Mouse (Mus musculus): ENCODE results near the gene Emc8. TPM values are rescaled to one million over a fixed set of nuclear protein-coding genes. Genes with fewer than 3 reads are reported as not detected.

The Emc8 gene
- polyA plus RNA-seq (2012; rRNA removed) = 40.3 and 45.5 TPM in 2 replicates
- polyA plus RNA-seq (2014; fragmentation: Nextera tagmentation; extraction: Ambion mirVana) = 122 and 125 TPM in 2 replicates

DNA sequence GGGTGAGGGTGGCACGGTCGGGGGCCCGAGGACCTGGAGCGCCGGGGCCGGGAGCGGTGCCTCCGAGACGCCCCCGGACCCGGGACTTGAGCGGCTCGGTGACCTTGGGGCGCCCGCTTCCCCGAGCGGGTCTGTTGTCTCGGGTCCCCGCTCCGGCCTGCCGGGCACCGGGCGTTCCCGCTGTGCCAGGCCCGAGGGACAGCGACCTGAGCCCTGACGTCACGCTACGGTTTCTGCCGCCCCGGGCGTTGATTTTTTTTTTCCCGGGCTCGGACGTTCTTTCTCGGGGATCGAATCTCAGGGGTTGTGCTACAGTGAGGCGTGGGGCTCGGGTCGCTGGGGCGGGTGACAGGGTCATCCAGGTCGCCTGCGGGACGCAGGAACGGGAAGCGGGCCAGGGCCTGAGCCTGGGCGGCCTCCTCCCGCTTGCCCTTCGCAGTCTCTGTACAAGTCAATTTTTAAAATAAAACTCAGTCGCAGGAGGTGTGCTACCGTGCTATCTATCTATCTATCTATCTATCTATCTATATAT, at the start of gene Emc8:
TSS of gene Emc8 (minus strand) at position 200 of the 532 bp plus-strand sequence.
- no peak for DNase-seq (ENCODE audit: low read depth in 3 of 3, low spot score in 3 of 3)
- under 1% methylated on average over 45 of the region's 51 CpGs for WGBS (ENCODE audit: insufficient replicate concordance)

DNA sequence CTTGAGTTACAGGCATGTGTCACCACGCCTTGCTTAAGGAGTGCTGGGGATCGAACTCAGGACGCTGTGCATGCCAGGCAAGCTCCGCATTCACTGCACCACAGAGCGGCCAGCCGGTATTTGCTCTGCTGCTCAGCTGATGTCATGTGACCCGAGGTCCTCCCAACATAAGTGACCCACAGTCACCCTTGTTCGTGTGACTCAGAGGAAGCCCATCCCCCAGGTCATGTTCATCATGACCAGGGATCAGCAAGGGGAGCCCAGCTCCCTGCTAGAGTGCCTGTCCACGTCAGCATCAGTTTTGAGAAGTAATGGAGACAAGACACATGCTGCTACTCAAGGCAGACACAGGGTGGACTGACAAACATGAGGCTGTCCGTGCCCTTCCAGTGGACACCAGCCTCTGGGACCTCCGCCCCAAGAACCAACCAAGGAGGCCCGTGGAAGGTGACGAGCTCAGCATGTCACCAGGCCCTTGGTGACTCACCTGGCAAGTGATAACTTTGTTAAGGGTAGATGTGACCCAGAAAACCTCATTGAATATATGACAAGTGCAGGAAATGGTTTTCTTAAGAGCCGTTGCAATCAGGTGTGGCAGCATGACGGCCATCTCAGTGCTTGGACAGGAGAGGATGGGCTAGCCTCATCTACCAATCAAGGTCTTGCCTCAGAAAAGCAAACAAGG, 47.8 kb upstream of the Emc8 start:
- no peak overlapping the region for H3K4me3 ChIP-seq (ENCODE audit: insufficient read depth in 1 of 2, low read depth in 2 of 2, low read length in 2 of 2)
- H3K27me3 ChIP-seq (ENCODE audit: control insufficient read depth, insufficient read depth, low read length) = no peaks in the 10 kb centered on the region
- 51% methylated on average over 15 of the region's 15 CpGs for WGBS (ENCODE audit: insufficient replicate concordance)
- DNase-seq (ENCODE audit: low read depth in 3 of 3, low spot score in 3 of 3) (no peak), ATAC-seq (ENCODE audit: insufficient read depth) (no peak)
- H3K9me3 ChIP-seq (ENCODE audit: control insufficient read depth, low read length) = no peaks in the 10 kb centered on the region
- H3K36me3 ChIP-seq (replicated peaks; ENCODE audit: control insufficient read depth, insufficient read depth, low read depth) = no peaks in the 10 kb centered on the region
- TF ChIP-seq CTCF (IDR thresholded peaks at IDR 0.05; ENCODE audit: low read depth) (no peak), EP300 (IDR thresholded peaks at IDR 0.05; ENCODE audit: low read depth) (no peak)
- no peak overlapping the region for H3K9ac ChIP-seq (replicated peaks)
- no peak overlapping the region for H3K27ac ChIP-seq
- H3K4me2 ChIP-seq (ENCODE audit: low read depth) = no peak overlapping the region
- H3K4me1 ChIP-seq (replicated peaks; ENCODE audit: control insufficient read depth in 2 of 2, insufficient read depth in 2 of 2, low read length in 1 of 2) = 0 out of 4 replicates have a peak, but pooled peaks cover 0 to 3% of the 10 kb centered on the region in 2 experiments

More for the DNA sequence above, at the start of gene Emc8:
- no peak for TF ChIP-seq EP300 (IDR thresholded peaks at IDR 0.05; ENCODE audit: low read depth)
- no peak for TF ChIP-seq CTCF (IDR thresholded peaks at IDR 0.05; ENCODE audit: low read depth)
- H3K4me2 ChIP-seq (ENCODE audit: low read depth) = peak within 1 kb of the TSS; percentile 99
- no peaks in the 10 kb centered on the region for H3K9me3 ChIP-seq (ENCODE audit: control insufficient read depth, low read length)
- peaks cover 33% of the 10 kb centered on the region for H3K36me3 ChIP-seq (replicated peaks; ENCODE audit: control insufficient read depth, insufficient read depth, low read depth)
- no peaks in the 10 kb centered on the region for H3K27me3 ChIP-seq (ENCODE audit: control insufficient read depth, insufficient read depth, low read length)
- H3K27ac ChIP-seq = peak within 1 kb of the TSS; percentile 86
- H3K4me1 ChIP-seq (replicated peaks; ENCODE audit: control insufficient read depth in 2 of 2, insufficient read depth in 2 of 2, low read length in 1 of 2) = peaks cover 11 to 18% of the 10 kb centered on the region in 2 experiments
- peak; percentile 64 for ATAC-seq (ENCODE audit: insufficient read depth)
- H3K4me3 ChIP-seq (ENCODE audit: insufficient read depth in 1 of 2, low read depth in 2 of 2, low read length in 2 of 2) = peak within 1 kb of the TSS; percentile 86 to 95
- H3K9ac ChIP-seq (replicated peaks) = peak within 1 kb of the TSS; percentile 89

DNA sequence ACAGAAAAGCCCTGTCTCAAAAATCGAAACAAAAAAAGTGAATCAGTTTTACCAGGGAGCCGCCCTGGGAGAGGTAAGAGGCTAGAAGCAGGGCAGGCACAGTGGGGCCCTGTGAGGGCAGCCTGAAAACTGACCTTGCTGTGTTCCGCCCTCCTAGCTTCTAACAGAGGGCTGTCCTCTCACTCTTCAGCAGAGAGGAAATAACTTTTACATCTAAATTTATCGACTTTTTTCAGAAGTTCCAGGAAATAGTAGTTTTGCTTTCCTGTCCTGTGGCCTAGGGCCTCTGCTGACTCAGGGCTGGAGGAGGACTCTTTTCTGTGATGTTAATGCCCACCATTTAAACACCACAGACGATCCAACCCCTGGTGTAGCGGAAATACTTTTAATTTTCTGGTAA, 46.8 kb upstream of the Emc8 start:
- no peak overlapping the region for H3K9ac ChIP-seq (replicated peaks)
- H3K4me3 ChIP-seq (ENCODE audit: insufficient read depth in 1 of 2, low read depth in 2 of 2, low read length in 2 of 2) = no peak overlapping the region
- WGBS (ENCODE audit: insufficient replicate concordance) = 27% methylated on average over 6 of the region's 6 CpGs
- no peaks in the 10 kb centered on the region for H3K27me3 ChIP-seq (ENCODE audit: control insufficient read depth, insufficient read depth, low read length)
- ATAC-seq (ENCODE audit: insufficient read depth) = no peak
- no peak for TF ChIP-seq EP300 (IDR thresholded peaks at IDR 0.05; ENCODE audit: low read depth)
- TF ChIP-seq CTCF (IDR thresholded peaks at IDR 0.05; ENCODE audit: low read depth) = no peak
- H3K9me3 ChIP-seq (ENCODE audit: control insufficient read depth, low read length) = no peaks in the 10 kb centered on the region
- DNase-seq (ENCODE audit: low read depth in 3 of 3, low spot score in 3 of 3) = no peak
- H3K4me2 ChIP-seq (ENCODE audit: low read depth) = no peak overlapping the region
- 0 out of 4 replicates have a peak, but pooled peaks cover 0 to 3% of the 10 kb centered on the region in 2 experiments for H3K4me1 ChIP-seq (replicated peaks; ENCODE audit: control insufficient read depth in 2 of 2, insufficient read depth in 2 of 2, low read length in 1 of 2)
- no peak overlapping the region for H3K27ac ChIP-seq
- H3K36me3 ChIP-seq (replicated peaks; ENCODE audit: control insufficient read depth, insufficient read depth, low read depth) = no peaks in the 10 kb centered on the region

DNA sequence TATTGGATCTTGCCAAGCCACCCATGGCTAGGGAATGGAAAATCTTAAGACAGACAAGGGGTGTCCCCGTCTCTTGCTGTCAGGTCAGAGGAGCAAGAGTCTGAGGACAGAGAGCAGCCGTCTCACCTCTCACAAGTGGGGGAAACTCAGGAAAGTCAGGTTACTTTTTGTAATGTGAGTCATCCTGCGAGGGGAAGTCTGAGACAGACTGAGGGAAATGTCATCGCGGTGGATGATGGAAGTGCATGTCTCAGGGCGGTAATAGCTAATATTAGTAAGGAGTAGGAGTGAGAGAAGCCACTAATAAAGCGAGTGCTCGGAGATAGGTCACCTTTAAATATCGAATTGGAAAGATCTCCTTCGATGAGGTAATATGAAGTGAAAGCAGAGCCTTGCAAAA, 40.8 kb upstream of the Emc8 start:
- Histone ChIP-seq H3K4me3 (ENCODE audit: insufficient read depth in 1 of 2, low read depth in 2 of 2, low read length in 2 of 2) (no peak overlapping the region), H3K4me2 (ENCODE audit: low read depth) (no peak overlapping the region), H3K27me3 (ENCODE audit: control insufficient read depth, insufficient read depth, low read length) (no peaks in the 10 kb centered on the region), H3K9ac (replicated peaks) (no peak overlapping the region), H3K27ac (no peak overlapping the region), H3K4me1 (replicated peaks; ENCODE audit: control insufficient read depth in 2 of 2, insufficient read depth in 2 of 2, low read length in 1 of 2) (no peaks in the 10 kb centered on the region), H3K36me3 (replicated peaks; ENCODE audit: control insufficient read depth, insufficient read depth, low read depth) (no peaks in the 10 kb centered on the region), H3K9me3 (ENCODE audit: control insufficient read depth, low read length) (no peaks in the 10 kb centered on the region)
- DNase-seq (ENCODE audit: low read depth in 3 of 3, low spot score in 3 of 3) (no peak), ATAC-seq (ENCODE audit: insufficient read depth) (no peak)
- TF ChIP-seq CTCF (IDR thresholded peaks at IDR 0.05; ENCODE audit: low read depth) = no peak
- no peak for TF ChIP-seq EP300 (IDR thresholded peaks at IDR 0.05; ENCODE audit: low read depth)
- 33% methylated on average over 10 of the region's 10 CpGs for WGBS (ENCODE audit: insufficient replicate concordance)

DNA sequence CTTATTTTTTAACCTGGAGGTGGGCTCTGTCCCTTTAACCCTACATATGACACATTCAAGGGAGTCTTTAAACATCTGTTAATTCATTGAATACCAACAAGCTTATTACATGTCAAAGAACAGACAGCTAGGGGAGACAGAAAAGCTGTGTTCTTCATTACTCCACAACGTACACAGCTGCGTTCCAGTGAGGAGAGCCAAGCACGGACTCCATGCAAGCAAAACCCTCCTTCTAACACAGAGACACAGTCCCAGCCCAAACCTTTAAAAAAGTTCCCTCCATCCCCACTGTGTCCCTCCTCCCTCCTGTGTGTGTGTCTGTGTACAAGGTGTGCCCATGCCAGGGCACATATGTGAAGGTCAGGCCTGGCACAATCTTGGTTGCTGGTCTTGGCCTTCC, 37.8 kb upstream of the Emc8 start:
- H3K27ac ChIP-seq = no peak overlapping the region
- ATAC-seq (ENCODE audit: insufficient read depth) = no peak

More for the DNA sequence above, 37.8 kb upstream of the Emc8 start:
- no peaks in the 10 kb centered on the region for H3K27me3 ChIP-seq (ENCODE audit: control insufficient read depth, insufficient read depth, low read length)
- 67% methylated on average over 3 of the region's 3 CpGs for whole genome bisulfite sequencing (ENCODE audit: insufficient replicate concordance)
- TF ChIP-seq EP300 (IDR thresholded peaks at IDR 0.05; ENCODE audit: low read depth) (no peak), CTCF (IDR thresholded peaks at IDR 0.05; ENCODE audit: low read depth) (no peak)
- H3K4me3 ChIP-seq (ENCODE audit: insufficient read depth in 1 of 2, low read depth in 2 of 2, low read length in 2 of 2) = no peak overlapping the region
- no peaks in the 10 kb centered on the region for H3K9me3 ChIP-seq (ENCODE audit: control insufficient read depth, low read length)
- no peaks in the 10 kb centered on the region for H3K4me1 ChIP-seq (replicated peaks; ENCODE audit: control insufficient read depth in 2 of 2, insufficient read depth in 2 of 2, low read length in 1 of 2)
- no peak overlapping the region for H3K4me2 ChIP-seq (ENCODE audit: low read depth)
- no peak overlapping the region for H3K9ac ChIP-seq (replicated peaks)
- no peaks in the 10 kb centered on the region for H3K36me3 ChIP-seq (replicated peaks; ENCODE audit: control insufficient read depth, insufficient read depth, low read depth)
- DNase-seq (ENCODE audit: low read depth in 3 of 3, low spot score in 3 of 3) = no peak

Data from liver, embryonic 14.5 days (tissue).